ENCODE assay signal across 8 mouse cellular contexts in the genomic region with DNA sequence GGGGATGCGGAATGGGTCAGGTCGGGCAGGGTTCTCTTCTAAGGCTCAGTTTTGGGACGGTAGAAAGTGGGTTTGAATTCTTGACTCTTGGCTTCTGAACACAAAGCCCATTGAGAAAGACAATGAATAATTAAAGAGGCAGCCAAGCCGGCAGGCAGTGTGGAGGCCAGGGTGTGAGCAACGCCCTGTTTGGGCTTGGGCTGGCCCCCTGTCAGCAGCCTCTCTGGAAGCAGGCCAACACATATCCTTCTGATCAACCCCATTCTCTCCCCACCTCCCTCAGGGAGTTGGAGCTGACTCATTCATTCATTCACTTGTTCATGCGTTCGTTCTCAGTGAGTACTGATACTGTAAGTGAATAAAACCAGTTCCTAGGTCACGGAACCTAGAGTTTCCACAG. TPM values are rescaled to one million over a fixed set of nuclear protein-coding genes. Genes with fewer than 3 reads are reported as not detected.
DNase-seq lines count a peak whose midpoint lies in the region; ATAC-seq and TF ChIP-seq lines count a peak whose summit lies in the region.
"Had no signal": no experiment of that assay in that cellular context is flagged by ENCODE, and none has a peak within 500 bp of the region (broad histone marks: within the 10 kb centered on the region; RNA-seq: fewer than 3 reads in every experiment).

No protein-coding gene starts in this region.

- peak; percentile 46; the same call in 1 of the 2 replicates for ATAC-seq in hindbrain, embryonic 15.5 days (ENCODE audit: low FRiP score, low read depth)
- peak; percentile 65 for ATAC-seq in stomach, postnatal 0 days (ENCODE audit: low FRiP score, low TSS enrichment)

- no peak overlapping the region for H3K4me2 ChIP-seq in hindbrain, embryonic 15.5 days
- H3K4me2 ChIP-seq in stomach, postnatal 0 days (replicated peaks; ENCODE audit: low read depth) = peak overlapping the region; percentile 23
- H3K4me2 ChIP-seq: embryonic facial prominence, embryonic 15.5 days had no signal

- no peak overlapping the region for H3K27ac ChIP-seq in hindbrain, embryonic 15.5 days (replicated peaks)
- peak overlapping the region; percentile 71 for H3K27ac ChIP-seq in stomach, postnatal 0 days (replicated peaks)

- 32% methylated on average over 8 of the region's 8 CpGs for WGBS in hindbrain, embryonic 15.5 days
- 22% methylated on average over 8 of the region's 8 CpGs for WGBS in stomach, postnatal 0 days

- H3K4me3 ChIP-seq in hindbrain, embryonic 15.5 days = no peak overlapping the region
- no peak overlapping the region for H3K4me3 ChIP-seq in stomach, postnatal 0 days (ENCODE audit: low read depth, low read length)
- H3K4me3 ChIP-seq: embryonic facial prominence, embryonic 15.5 days had no signal

- no peaks in the 10 kb centered on the region for H3K27me3 ChIP-seq in hindbrain, embryonic 15.5 days
- H3K27me3 ChIP-seq in stomach, postnatal 0 days (ENCODE audit: control insufficient read depth, insufficient read depth, low read length) = no peaks in the 10 kb centered on the region
- H3K27me3 ChIP-seq: embryonic facial prominence, embryonic 15.5 days had no signal

- H3K4me1 ChIP-seq in hindbrain, embryonic 15.5 days (replicated peaks) = peaks cover 30% of the 10 kb centered on the region
- peaks cover 30% of the 10 kb centered on the region for H3K4me1 ChIP-seq in stomach, postnatal 0 days (replicated peaks; ENCODE audit: control insufficient read depth, insufficient read depth)

- TF ChIP-seq CTCF in stomach, postnatal 0 days (IDR thresholded peaks at IDR 0.05; ENCODE audit: low read depth) = no peak

- no peaks in the 10 kb centered on the region for H3K9me3 ChIP-seq in hindbrain, embryonic 15.5 days
- no peaks in the 10 kb centered on the region for H3K9me3 ChIP-seq in stomach, postnatal 0 days (ENCODE audit: control insufficient read depth, low read length)
- H3K9me3 ChIP-seq: embryonic facial prominence, embryonic 15.5 days had no signal

- no peak overlapping the region for H3K9ac ChIP-seq in hindbrain, embryonic 15.5 days
- no peak overlapping the region for H3K9ac ChIP-seq in stomach, postnatal 0 days (ENCODE audit: low read length)
- H3K9ac ChIP-seq: embryonic facial prominence, embryonic 15.5 days had no signal

- no peaks in the 10 kb centered on the region for H3K36me3 ChIP-seq in hindbrain, embryonic 15.5 days
- no peaks in the 10 kb centered on the region for H3K36me3 ChIP-seq in stomach, postnatal 0 days (ENCODE audit: control insufficient read depth, insufficient read depth, low read length)
- H3K36me3 ChIP-seq: embryonic facial prominence, embryonic 15.5 days had no signal

- no peak for TF ChIP-seq EP300 in stomach, postnatal 0 days (optimal IDR thresholded peaks at IDR 0.05)

- peak; percentile 39 for DNase-seq in urinary bladder, postnatal 25 days (ENCODE audit: low spot score)
- no peak for DNase-seq in urinary bladder, postnatal 4 days (ENCODE audit: low spot score in 2 of 2)
- DNase-seq in gastrocnemius, adult 18-20 months (ENCODE audit: low spot score) = peak; percentile 52
- DNase-seq in stomach, postnatal 0 days (ENCODE audit: low spot score) = peak; percentile 64
- DNase-seq in testis, postnatal 10 days (ENCODE audit: low spot score) = no peak
- no peak for DNase-seq in adrenal gland, postnatal 4 days (ENCODE audit: low spot score in 2 of 2)

RNA-seq across cellular contexts. Expression of a gene that starts 36.7 kb away (rescaled TPM):
- 10 to 100 TPM in 1 of 2 experiments, 1 to 10 TPM in 1; 7.6 to 14.3 TPM for total RNA-seq in gastrocnemius, adult 18-20 months (2021)
- polyA plus RNA-seq in hindbrain, embryonic 15.5 days (2015; fragmentation: Nextera tagmentation; extraction: Ambion mirVana) = 8.1 and 9.7 TPM in 2 replicates
- polyA plus RNA-seq in stomach, postnatal 0 days (2015; fragmentation: Nextera tagmentation; extraction: Ambion mirVana) = 32.2 and 36.8 TPM in 2 replicates
- 10 to 100 TPM; 59.3 to 80.6 TPM for total RNA-seq in adrenal gland, postnatal 4 days (2021)

Comparison
In these comparisons a context has a peak if more than half of its experiments do, and no peak if none do; other contexts are left out.
1. DNase-seq: peak in urinary bladder, postnatal 25 days (single experiment), gastrocnemius, adult 18-20 months (single experiment) and stomach, postnatal 0 days (single experiment); none in urinary bladder, postnatal 4 days (0 of 2), testis, postnatal 10 days (single experiment) and adrenal gland, postnatal 4 days (0 of 2).